ENCODE assay signal across 8 mouse cellular contexts in genomic region chr1:152799897-152800296, GRCm38 (mm10). TPM values are rescaled to one million over a fixed set of nuclear protein-coding genes. Genes with fewer than 3 reads are reported as not detected.
DNase-seq lines count a peak whose midpoint lies in the region; ATAC-seq and TF ChIP-seq lines count a peak whose summit lies in the region.

Gene Ncf2, plus strand, starts transcription at chr1:152800194.

- peak within 1 kb of the TSS; percentile 51 for H3K27ac ChIP-seq in heart, adult 2 months
- H3K27ac ChIP-seq in hindbrain, embryonic 12.5 days, result 0 out of 2 replicates have a peak within 1 kb of the TSS, but pooled peaks have one; percentile 5

- TF ChIP-seq CTCF in heart, adult 2 months (IDR thresholded peaks at IDR 0.05), result no peak

- no peak within 1 kb of the TSS for H3K9ac ChIP-seq in heart, adult 2 months (ENCODE audit: low read depth, low read length)
- no peak within 1 kb of the TSS for H3K9ac ChIP-seq in hindbrain, embryonic 12.5 days

- no peaks in the 10 kb centered on the region for H3K9me3 ChIP-seq in hindbrain, embryonic 12.5 days (replicated peaks)
- no peaks in the 10 kb centered on the region for H3K9me3 ChIP-seq in megakaryocyte, embryonic 14.5 days

- TF ChIP-seq POLR2A in heart, adult 2 months (IDR thresholded peaks at IDR 0.05; ENCODE audit: insufficient read depth, low read depth, low read length), result peak; percentile 58

- no peaks in the 10 kb centered on the region for H3K36me3 ChIP-seq in heart, adult 2 months (ENCODE audit: control insufficient read depth, insufficient read depth, low read length)
- no peaks in the 10 kb centered on the region for H3K36me3 ChIP-seq in hindbrain, embryonic 12.5 days
- H3K36me3 ChIP-seq in megakaryocyte, embryonic 14.5 days (replicated peaks; ENCODE audit: low read length), result no peaks in the 10 kb centered on the region

- 21% methylated on average over 2 of the region's 2 CpGs for WGBS in heart, adult 2 months
- 17% methylated on average over 2 of the region's 2 CpGs for WGBS in hindbrain, embryonic 12.5 days

- no peak for TF ChIP-seq EP300 in heart, adult 2 months (IDR thresholded peaks at IDR 0.05; ENCODE audit: insufficient read depth, low read depth, low read length)

- peak; percentile 61; the same call in 1 of the 2 replicates for ATAC-seq in hindbrain, embryonic 12.5 days (ENCODE audit: low FRiP score)

- no peaks in the 10 kb centered on the region for H3K27me3 ChIP-seq in heart, adult 2 months (ENCODE audit: control insufficient read depth, insufficient read depth, low read length)
- no peaks in the 10 kb centered on the region for H3K27me3 ChIP-seq in hindbrain, embryonic 12.5 days
- peaks cover 2% of the 10 kb centered on the region for H3K27me3 ChIP-seq in megakaryocyte, embryonic 14.5 days (replicated peaks)

- H3K4me1 ChIP-seq in heart, adult 2 months (ENCODE audit: control insufficient read depth, insufficient read depth, low read length), result peaks cover 3% of the 10 kb centered on the region; the same call in 1 of the 2 replicates
- H3K4me1 ChIP-seq in hindbrain, embryonic 12.5 days, result peaks cover 7% of the 10 kb centered on the region; the same call in 1 of the 2 replicates
- peaks cover 38% of the 10 kb centered on the region for H3K4me1 ChIP-seq in megakaryocyte, embryonic 14.5 days

- intact Hi-C loops in heart, adult 2 months (cut with DNase I), result no loop called here

- DNase-seq in heart, adult 2 months, result peak in 1 of 2 experiments; percentile 32
- no peak for DNase-seq in heart, adult 9 months (ENCODE audit: low spot score in 2 of 2)
- peak; percentile 45 for DNase-seq in embryo, embryonic 11 days
- no peak for DNase-seq in layer of hippocampus, adult 18-20 months (ENCODE audit: low spot score in 2 of 2)
- DNase-seq in cerebellum, postnatal 36 days, result no peak
- no peak for DNase-seq in spleen, postnatal 10 days (ENCODE audit: low spot score in 2 of 2)

- no peak within 1 kb of the TSS for H3K4me2 ChIP-seq in hindbrain, embryonic 12.5 days (replicated peaks)

- H3K4me3 ChIP-seq in heart, adult 2 months, result no peak within 1 kb of the TSS
- H3K4me3 ChIP-seq in hindbrain, embryonic 12.5 days, result no peak within 1 kb of the TSS
- H3K4me3 ChIP-seq in megakaryocyte, embryonic 14.5 days (replicated peaks), result peak within 1 kb of the TSS; percentile 51

- no peaks in the 10 kb centered on the region for H3K79me2 ChIP-seq in heart, adult 2 months (replicated peaks; ENCODE audit: control insufficient read depth, insufficient read depth, low read length)

RNA-seq across cellular contexts. Expression of gene Ncf2, which starts in this region (rescaled TPM):
- total RNA-seq in heart, adult 2 months (2021), result 1 to 10 TPM; 3.3 to 4.0 TPM
- polyA plus RNA-seq in heart, adult 2 months (2012; rRNA removed), result 3.0 and 3.2 TPM in 2 replicates
- polyA plus RNA-seq in hindbrain, embryonic 12.5 days (2016; fragmentation: Nextera tagmentation; extraction: Ambion mirVana), result 2.3 and 2.9 TPM in 2 replicates
- polyA plus RNA-seq in megakaryocyte, embryonic 14.5 days (2012; ENCODE audit: insufficient read depth, low replicate concordance), result 5.1 and 21.6 TPM in 2 replicates
- 1 to 10 TPM; 2.7 to 3.4 TPM for total RNA-seq in layer of hippocampus, adult 18-20 months (2021)
